Mouse (Mus musculus) intestine, embryonic 16.5 days (tissue): Measurements from ENCODE around the gene Tmem8b. TPM values are rescaled to one million over a fixed set of nuclear protein-coding genes. Genes with fewer than 3 reads are reported as not detected.
A peak's percentile ranks its signal among the peaks of the same experiment; 100 is the strongest.

ENCODE experiments used
- ATAC-seq: fragments of 200-750 bp; cut with Nextera tagmentation; 2 replicates; pipeline ENCODE4 v1.8.0; 2017; ENCODE audit warnings: moderate TSS enrichment, moderate library complexity
- H3K27ac ChIP-seq: fragments of 300-500 bp; sonication (generic); 2 replicates; pipeline ENCODE4 v1.5.1; 2014; ENCODE audit warnings: mild to moderate bottlenecking, low read length
- H3K27me3 ChIP-seq: fragments of 300-500 bp; sonication (generic); replicated peaks from 2 replicates; pipeline ENCODE4 v1.6.1; 2014; ENCODE audit warnings: low read length, control low read depth, mixed read lengths; ENCODE audit not compliant: control insufficient read depth, insufficient read depth
- H3K36me3 ChIP-seq: fragments of 300-500 bp; sonication (generic); 2 replicates; pipeline ENCODE4 v1.6.1; 2014; ENCODE audit warnings: low read length, control low read depth; ENCODE audit not compliant: control insufficient read depth, insufficient read depth
- H3K4me1 ChIP-seq: fragments of 300-500 bp; sonication (generic); 2 replicates; pipeline ENCODE4 v1.6.1; 2014; ENCODE audit warnings: low read length, control low read depth, mixed read lengths; ENCODE audit not compliant: control insufficient read depth, insufficient read depth
- H3K4me2 ChIP-seq: fragments of 300-500 bp; sonication (generic); 2 replicates; pipeline ENCODE4 v1.6.1; 2014; ENCODE audit warnings: low read depth, low read length, control low read depth
- H3K4me3 ChIP-seq: fragments of 300-500 bp; sonication (generic); 2 replicates; pipeline ENCODE4 v1.5.1; 2014; ENCODE audit warnings: mild to moderate bottlenecking, low read length
- H3K9ac ChIP-seq: fragments of 300-500 bp; sonication (generic); 2 replicates; pipeline ENCODE4 v1.6.1; 2014; ENCODE audit warnings: low read depth, low read length
- H3K9me3 ChIP-seq: fragments of 300-500 bp; sonication (generic); 2 replicates; pipeline ENCODE4 v1.6.1; 2016; ENCODE audit warnings: low read length, control low read depth; ENCODE audit not compliant: control insufficient read depth
- WGBS: fragments of 180-500 bp; shearing (Covaris S2); extraction: QIAGEN DNeasy Blood & Tissue Kit; methylation state at CpG from one replicate; pipeline ENCODE4 v1.1.7; 2014; 5-methylcytosine and 5-hydroxymethylcytosine counted together
- polyA plus RNA-seq: library from polyadenylated mRNA; unstranded; fragments of >200 nt; fragmentation: Nextera tagmentation; extraction: Ambion mirVana; gene quantifications from 2 replicates; pipeline ENCODE4 v1.2.1, GENCODE M21; 2015

The Tmem8b gene
- polyA plus RNA-seq, 1 experiment from 2014 or later = 3.4 TPM

DNA sequence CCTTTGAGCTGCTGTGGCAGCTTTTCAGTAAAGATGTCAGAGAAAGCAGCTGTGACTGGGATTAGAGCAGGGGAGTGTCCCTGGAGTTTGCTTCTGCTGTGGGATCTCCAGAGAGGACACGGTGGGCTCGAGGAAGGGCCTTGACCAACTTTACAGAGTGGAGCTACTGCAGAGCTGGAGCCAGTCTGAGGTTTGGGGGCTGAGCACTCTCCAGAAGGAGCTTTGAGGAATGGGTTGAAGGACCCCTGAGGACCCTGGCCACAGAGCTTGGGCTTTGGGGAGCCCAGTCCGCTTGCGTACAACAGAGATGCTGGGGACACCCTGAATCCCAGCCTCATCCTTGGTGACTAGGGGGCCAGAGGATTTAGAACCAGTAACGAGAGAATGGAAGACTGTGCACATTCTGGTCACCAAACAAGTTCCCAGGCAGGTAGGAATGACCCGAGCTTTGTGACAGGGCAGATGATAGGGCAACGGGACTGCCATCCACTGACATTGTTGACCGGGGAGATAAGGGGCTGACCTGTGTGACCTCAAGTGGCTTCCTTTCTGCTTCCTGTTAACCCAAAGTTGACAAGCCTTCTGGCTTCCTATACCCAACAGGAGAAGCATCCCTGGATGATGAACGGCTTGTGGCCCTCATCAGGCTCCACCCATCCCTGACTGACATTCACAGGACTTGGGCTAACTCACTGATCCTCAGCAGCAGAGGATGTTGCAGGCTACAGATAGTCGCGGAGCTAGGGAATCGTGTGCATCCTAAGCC lies 57.6 kb downstream of the Tmem8b start:
- no peak overlapping the region for H3K4me3 ChIP-seq
- ATAC-seq = peak; percentile 23; the same call in 1 of the 2 replicates
- H3K4me2 ChIP-seq = no peak overlapping the region
- peak overlapping the region; percentile 30; the same call in 1 of the 2 replicates for H3K27ac ChIP-seq
- peaks cover 42% of the 10 kb centered on the region for H3K4me1 ChIP-seq
- no peaks in the 10 kb centered on the region for H3K27me3 ChIP-seq
- 46% methylated on average over 12 of the region's 12 CpGs for WGBS
- no peak overlapping the region for H3K9ac ChIP-seq
- H3K36me3 ChIP-seq = no peaks in the 10 kb centered on the region
- no peaks in the 10 kb centered on the region for H3K9me3 ChIP-seq

DNA sequence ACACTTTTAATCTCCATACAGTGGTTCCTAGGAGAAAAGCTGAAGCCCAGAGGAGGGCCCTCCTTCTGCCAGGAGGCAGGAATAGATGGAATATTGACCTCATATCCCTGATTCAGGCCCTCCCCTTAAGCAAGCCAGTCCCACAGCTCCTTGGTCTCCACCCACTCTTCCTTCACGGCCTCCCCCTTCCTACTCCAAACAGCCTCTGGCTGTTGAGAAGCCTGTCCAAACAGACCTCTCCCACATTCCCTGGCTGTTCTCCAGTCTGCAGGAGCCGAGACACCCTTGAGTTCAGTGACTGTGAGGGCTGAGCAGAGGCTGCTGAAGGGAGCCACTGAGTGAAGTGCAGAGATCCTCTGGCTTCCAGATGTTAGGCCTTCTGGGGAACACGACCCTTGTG lies 58.2 kb downstream of the Tmem8b start, which contains the start of gene Hrct1:
Gene Hrct1, plus strand, starts transcription at position 194 of the 400 bp plus-strand sequence.
- no peaks in the 10 kb centered on the region for H3K9me3 ChIP-seq
- ATAC-seq = peak; percentile 78
- no peak within 1 kb of the TSS for H3K4me2 ChIP-seq
- H3K27ac ChIP-seq = peak within 1 kb of the TSS; percentile 85
- no peaks in the 10 kb centered on the region for H3K27me3 ChIP-seq
- H3K9ac ChIP-seq = peak within 1 kb of the TSS; percentile 42; the same call in 1 of the 2 replicates
- no peak within 1 kb of the TSS for H3K4me3 ChIP-seq
- no peaks in the 10 kb centered on the region for H3K36me3 ChIP-seq
- H3K4me1 ChIP-seq = peaks cover 42% of the 10 kb centered on the region
- WGBS = 15% methylated on average over 3 of the region's 3 CpGs

DNA sequence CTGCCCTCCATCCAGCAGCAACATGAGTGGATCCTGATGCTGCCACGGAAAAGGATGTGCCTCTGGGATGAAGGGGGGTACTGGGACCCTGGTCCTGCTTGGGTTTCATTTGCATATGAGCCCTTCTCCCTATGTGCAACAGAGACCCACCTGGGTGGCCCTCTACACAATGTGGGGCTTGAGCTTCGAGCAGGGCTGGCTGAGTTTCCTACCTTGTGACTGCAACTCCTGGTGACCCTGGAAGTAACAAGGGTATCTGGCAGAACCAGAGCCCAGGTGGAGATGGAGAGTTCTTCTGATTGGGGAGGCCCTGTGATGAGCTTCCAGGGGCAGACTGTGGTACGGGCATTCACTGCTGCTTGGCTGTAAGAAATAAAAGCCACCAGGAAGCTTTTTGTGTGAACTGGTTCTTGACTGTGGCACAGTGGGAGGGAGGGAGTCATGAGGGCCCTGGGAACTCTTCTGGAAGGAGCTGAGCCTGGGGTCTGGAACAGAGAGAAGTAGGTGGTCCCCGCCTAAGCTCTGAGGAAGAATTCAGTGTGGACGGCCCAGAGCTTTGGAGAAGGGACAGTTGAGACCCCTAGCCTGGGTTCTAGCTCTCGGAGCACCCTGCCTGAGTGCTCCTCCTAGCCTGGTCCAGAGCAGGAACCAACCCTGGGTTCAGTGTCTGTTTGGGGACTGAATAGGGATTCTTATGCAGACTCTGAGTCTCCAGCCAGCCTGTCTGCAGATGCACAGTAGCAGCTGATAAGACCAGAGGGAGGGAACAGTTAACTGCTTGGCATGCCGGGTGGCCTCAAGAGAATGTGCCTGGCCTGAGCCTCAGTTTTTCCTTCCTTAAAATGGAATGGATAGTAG lies 59.2 kb downstream of the Tmem8b start:
- no peak overlapping the region for H3K4me3 ChIP-seq
- peaks cover 42% of the 10 kb centered on the region for H3K4me1 ChIP-seq
- H3K36me3 ChIP-seq = no peaks in the 10 kb centered on the region
- H3K27ac ChIP-seq = peak overlapping the region; percentile 85
- ATAC-seq = peak; percentile 50
- WGBS = 65% methylated on average over 7 of the region's 7 CpGs
- H3K9me3 ChIP-seq = no peaks in the 10 kb centered on the region
- no peaks in the 10 kb centered on the region for H3K27me3 ChIP-seq
- 0 out of 2 replicates have a peak overlapping the region, but pooled peaks have one; percentile 4 for H3K4me2 ChIP-seq
- H3K9ac ChIP-seq = peak overlapping the region; percentile 42; the same call in 1 of the 2 replicates

DNA sequence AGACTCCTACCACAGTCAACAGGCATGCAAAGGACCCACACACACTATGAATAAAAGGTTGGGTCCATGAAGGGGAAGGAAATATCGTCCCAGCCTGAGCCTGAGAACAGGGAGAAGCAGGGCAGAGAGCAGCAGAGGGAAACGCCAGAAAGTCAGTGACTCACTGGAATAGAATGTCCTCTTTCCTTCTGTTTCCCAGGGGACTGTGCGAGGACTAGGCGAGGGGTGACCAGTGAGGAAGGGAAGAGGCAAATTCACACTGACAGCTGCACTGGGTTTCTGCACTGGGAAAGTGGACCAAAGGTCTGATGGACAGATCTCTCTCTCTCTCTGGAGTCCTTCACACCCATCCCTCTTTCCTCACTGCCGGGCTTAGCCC lies 59.8 kb downstream of the Tmem8b start:
- Histone ChIP-seq H3K4me1 (peaks cover 42% of the 10 kb centered on the region), H3K4me3 (no peak overlapping the region), H3K27me3 (no peaks in the 10 kb centered on the region), H3K9ac (peak overlapping the region; percentile 42; the same call in 1 of the 2 replicates), H3K9me3 (no peaks in the 10 kb centered on the region), H3K4me2 (0 out of 2 replicates have a peak overlapping the region, but pooled peaks have one; percentile 4), H3K36me3 (no peaks in the 10 kb centered on the region), H3K27ac (peak overlapping the region; percentile 85)
- peak; percentile 75 for ATAC-seq
- 12% methylated on average over 5 of the region's 5 CpGs for WGBS

DNA sequence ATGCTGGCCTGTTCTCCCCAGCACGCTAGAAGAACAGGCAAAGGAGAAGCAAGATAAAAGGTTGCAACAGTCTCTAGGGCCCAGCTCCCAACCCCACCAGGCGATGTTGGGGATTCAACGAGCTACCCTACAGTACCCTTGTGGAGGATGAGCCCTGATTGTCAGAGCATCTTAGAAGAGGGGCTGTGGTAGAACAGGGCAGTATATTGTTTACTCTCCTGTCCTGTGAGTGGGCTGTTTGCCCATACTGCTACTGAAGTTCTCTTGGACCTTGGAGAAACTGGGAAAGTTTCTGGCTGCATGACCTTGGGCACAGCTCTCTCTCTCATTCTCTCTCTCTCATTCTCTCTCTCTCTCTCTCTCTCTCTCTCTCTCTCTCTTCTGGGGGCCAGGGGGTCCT lies 60.4 kb downstream of the Tmem8b start:
- no peak overlapping the region for H3K4me2 ChIP-seq
- H3K4me3 ChIP-seq = no peak overlapping the region
- H3K27ac ChIP-seq = peak overlapping the region; percentile 85
- H3K4me1 ChIP-seq = peaks cover 42% of the 10 kb centered on the region
- no peak for ATAC-seq
- H3K9me3 ChIP-seq = no peaks in the 10 kb centered on the region
- no peaks in the 10 kb centered on the region for H3K27me3 ChIP-seq
- no peaks in the 10 kb centered on the region for H3K36me3 ChIP-seq
- 70% methylated on average over 3 of the region's 3 CpGs for WGBS
- no peak overlapping the region for H3K9ac ChIP-seq

DNA sequence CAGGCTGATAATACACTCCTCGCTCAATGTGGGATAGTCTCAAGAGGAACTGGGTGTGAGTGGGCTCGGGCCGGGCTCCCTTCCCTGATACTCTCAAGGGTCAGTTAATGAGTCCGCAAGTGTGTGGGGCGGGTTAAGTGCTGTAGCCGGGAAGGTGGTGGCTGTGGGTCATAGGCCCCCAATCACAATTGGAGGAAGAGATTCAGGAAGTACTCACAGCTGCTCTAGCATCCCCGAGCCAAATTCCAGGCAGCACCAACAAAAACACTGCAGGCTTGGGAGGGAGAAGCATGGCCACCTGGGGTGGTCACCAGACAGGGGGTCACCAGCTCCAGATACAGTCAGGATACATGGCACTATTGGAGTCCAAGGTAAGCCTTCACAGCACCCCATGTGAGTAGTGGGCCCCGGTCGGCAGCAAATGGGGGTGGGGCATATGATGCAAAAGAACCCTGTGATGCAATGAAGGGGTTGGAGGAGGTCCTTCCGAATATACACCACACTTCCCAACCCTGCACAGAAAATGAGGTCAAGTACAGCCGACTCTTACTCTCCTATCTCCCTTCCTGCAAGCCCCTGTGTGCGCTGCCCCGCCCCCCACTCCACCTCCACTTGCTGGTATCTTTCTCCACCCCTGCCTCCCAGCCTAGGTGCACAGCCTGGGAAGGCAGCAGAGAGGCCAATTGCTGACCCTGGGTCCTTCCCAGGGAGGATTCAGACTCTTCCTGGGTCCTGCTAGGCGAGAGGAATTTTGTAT lies 61.2 kb downstream of the Tmem8b start, which contains the start of gene Spaar:
Gene Spaar, plus strand, starts transcription at position 241 of the 757 bp plus-strand sequence.
- H3K4me3 ChIP-seq = no peak within 1 kb of the TSS
- H3K4me1 ChIP-seq = peaks cover 42% of the 10 kb centered on the region
- no peaks in the 10 kb centered on the region for H3K36me3 ChIP-seq
- peak within 1 kb of the TSS; percentile 85 for H3K27ac ChIP-seq
- H3K9ac ChIP-seq = no peak within 1 kb of the TSS
- H3K27me3 ChIP-seq = no peaks in the 10 kb centered on the region
- WGBS = 49% methylated on average over 14 of the region's 14 CpGs
- no peak for ATAC-seq
- no peak within 1 kb of the TSS for H3K4me2 ChIP-seq
- H3K9me3 ChIP-seq = no peaks in the 10 kb centered on the region

DNA sequence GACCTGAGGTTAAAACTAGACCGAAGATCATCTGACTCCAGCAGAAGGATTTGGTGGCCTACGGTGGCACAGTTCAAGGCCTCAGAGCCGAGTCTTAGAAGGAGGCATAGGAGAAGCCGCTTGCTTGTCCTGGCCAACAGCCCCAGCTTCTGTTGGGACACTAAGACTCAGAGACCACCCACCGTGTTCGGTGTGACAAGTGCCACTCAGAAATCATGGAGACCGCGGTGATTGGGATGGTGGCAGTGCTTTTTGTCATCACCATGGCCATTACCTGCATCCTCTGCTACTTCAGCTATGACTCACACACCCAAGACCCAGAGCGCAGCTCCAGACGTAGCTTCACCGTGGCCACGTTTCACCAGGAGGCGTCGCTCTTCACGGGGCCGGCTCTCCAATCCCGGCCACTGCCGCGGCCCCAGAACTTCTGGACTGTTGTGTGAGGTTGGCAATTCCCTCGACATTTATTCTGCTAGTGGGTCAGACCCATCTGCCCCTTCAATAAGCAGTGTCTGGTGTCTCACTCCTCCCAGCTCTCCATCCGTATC lies 62.1 kb downstream of the Tmem8b start:
- WGBS = 63% methylated on average over 21 of the region's 21 CpGs
- Histone ChIP-seq H3K4me3 (no peak overlapping the region), H3K27me3 (no peaks in the 10 kb centered on the region), H3K36me3 (no peaks in the 10 kb centered on the region), H3K9me3 (no peaks in the 10 kb centered on the region), H3K27ac (no peak overlapping the region), H3K9ac (no peak overlapping the region), H3K4me1 (peaks cover 42% of the 10 kb centered on the region), H3K4me2 (no peak overlapping the region)
- no peak for ATAC-seq

DNA sequence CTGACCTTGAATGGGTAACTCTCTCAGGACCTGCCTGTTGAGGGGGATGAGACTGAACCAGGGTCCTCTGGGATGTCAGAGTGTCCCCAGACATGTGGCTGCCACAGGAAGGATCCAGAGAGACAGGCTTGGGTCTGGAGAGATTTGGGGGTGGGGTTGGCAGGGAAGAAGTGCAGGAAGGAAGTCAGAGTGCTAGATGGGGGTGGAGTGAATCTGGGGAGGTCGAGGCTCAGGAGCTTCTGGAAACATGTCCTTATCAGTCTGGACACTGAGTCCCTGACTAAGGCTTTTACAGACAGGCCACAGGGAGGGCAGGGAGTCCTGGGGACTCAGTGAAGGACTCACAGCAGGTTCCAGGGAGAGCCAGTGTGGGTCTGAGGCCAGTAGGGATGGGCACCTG lies 63.4 kb downstream of the Tmem8b start:
- Histone ChIP-seq H3K4me1 (peaks cover 33% of the 10 kb centered on the region), H3K4me2 (no peak overlapping the region), H3K9ac (no peak overlapping the region), H3K27ac (no peak overlapping the region), H3K27me3 (no peaks in the 10 kb centered on the region), H3K4me3 (no peak overlapping the region), H3K9me3 (no peaks in the 10 kb centered on the region), H3K36me3 (no peaks in the 10 kb centered on the region)
- ATAC-seq = no peak
- WGBS = 14% methylated on average over 1 of the region's 1 CpGs
